Mouse (Mus musculus) CD4-positive, CD25-positive, alpha-beta regulatory T cell, adult 4 months (primary cell): ENCODE results near the gene Tmem171. TPM values are rescaled to one million over a fixed set of nuclear protein-coding genes. Genes with fewer than 3 reads are reported as not detected.

Experiments
- ATAC-seq: one replicate; pipeline ENCODE4 v1.8.0; 2017
- polyA plus RNA-seq, 2 experiments: library from polyadenylated mRNA; unstranded; fragments of 100-300 nt; shearing (Covaris generic); gene quantifications; one replicate each; pipeline ENCODE4 v1.2.1; 2017

Gene Tmem171
- polyA plus RNA-seq, 2 experiments from 2014 or later, result not detected

DNA sequence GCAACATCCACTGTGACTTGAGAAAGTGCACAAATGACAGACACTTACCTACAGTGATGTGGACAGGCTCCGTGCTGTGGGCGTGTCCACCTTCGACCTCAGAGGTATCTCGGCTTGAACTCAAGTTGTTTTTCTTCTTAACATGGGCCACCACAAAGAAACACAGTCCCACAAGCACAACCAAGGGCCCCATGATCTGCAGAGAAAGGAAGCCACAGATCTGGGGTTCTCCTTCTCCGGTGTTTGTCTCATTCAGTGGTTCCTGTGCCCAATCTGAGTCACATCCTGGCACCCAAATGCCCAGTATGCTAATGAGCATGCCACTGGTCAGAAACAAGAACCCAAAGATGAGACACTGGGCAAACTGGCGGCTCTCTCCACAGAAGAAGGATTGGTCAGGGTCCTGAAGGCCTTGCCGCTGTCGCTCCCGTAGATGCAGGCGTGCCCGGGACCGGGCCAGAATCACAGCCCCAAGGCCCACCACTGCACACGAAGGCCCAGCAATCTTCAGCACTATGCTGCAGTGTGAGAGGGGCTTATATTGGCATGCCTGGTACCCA is 2.6 kb downstream of the Tmem171 start:
- ATAC-seq, result peak; percentile 23

DNA sequence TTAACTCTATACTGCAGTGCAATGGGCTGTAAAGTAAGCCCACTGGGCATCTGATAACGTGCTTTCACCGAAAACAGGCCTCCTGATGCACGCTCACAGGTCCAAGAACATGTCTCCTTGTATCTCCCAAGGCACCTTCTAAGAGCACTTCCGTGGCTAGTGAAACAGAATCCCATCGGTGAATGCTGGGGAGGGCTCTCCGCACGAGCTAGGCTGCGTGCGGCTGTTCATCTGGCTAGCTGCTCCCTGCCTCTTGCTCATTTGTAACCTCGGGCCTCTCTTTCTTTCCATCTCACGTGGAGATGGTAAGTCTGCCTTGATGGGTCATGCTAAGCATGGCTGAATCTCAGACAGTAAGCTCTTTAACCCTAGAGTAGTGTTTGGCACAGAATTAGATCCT is 3.7 kb downstream of the Tmem171 start:
- no peak for ATAC-seq

DNA sequence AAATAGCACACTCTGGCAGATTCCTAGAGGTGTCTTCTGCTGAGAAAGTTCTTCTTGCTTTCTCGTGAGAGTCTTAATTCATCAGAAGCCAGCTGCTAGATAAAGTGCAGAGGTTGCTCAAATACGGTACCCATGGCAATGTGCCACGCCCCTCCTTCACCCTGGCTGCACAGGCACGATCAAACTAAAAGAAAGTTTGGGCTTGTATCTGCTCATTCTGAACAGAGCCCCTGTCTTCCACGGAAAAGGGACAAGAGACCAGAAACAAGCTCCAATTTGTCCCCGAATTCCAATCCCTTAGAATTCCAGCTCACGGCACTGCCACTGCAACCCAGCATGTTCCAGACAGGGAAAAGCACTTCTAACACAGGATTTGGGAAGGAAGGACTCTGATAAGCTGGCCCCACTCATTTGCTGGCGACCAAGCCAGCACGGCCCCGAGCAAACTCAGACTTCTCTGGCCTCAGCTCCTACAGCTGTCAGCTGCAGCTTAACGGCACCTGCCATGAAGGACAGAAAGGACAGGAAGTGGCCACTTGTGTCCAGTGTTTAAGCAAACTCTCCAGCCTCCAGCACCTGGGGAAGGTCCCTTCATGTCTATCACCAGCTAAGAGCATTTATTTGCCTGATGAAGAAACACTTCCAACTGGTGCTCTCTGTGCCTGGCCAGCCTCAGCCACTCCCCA is 4.9 kb downstream of the Tmem171 start:
- no peak for ATAC-seq

DNA sequence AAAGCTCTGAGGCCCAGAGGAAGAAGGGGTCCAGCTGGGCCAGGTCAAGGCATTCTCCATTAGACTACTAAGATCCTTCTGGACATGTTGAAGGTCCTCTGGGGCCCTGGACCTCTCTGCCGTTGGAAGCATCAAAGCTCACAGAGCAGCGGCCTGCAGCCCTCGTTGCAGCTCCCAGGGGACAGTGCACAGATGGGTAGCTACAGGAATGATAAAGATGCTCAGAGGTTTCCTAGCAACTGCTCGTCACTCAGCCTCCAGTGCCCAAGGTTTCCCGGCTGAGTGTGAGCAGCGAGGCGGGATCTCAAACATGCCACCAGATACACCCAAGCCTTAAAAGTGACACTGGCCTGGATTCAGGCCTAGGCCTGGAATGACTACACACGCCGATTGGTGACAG is 6.7 kb downstream of the Tmem171 start:
- ATAC-seq, result no peak

DNA sequence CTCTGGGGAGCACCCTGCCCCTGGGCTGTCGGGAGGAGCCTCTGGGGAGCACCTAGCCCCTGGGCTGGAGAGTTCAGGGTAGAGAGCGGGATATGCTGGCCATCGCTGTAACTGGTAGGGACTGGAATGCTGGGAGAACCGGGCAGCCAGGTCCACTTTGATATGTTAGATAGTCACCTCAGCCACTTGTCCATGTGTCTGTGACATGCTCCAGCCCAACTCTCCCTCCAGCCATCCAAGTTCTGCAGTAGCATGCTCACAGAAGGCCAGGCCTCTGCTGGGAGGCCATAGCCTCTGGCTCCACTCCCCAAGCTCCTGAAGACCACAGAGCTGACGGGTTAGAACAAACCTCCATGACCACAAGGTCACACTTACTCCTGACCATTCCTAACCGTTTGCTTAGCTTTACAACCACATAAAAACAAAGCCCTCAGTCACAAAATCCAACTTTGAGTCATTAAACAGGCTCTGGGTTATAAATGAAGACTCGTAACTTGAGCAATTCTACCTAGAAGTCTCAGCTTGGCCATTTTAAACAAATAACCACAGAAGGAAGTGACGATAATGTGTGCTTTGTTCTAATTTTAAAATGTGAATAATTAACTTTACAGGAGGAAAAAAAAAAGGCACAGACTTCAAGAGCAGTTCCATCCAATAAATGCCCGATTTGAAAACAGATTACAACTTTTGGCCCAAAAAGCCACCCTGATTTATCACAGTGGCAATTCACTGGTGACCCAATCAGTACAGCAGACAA is 10.3 kb downstream of the Tmem171 start:
- no peak for ATAC-seq

DNA sequence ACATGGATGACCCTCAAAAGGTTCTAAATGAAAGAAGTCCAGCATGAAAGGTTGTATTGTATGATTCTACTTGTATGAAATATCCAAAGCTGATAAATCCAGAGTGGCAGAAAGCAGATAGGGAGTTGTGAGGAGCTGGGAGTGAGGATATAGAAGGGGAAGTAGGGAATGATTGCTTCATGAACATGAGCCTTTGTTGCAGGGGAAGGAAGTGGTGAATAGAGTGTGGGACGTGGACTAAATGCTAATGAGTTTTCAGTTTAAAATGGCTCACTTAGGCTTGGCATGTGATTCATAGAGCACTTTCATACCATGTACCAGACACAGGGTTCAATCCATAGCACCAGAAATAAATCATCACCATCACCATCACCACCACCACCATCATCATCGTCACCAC is 11.2 kb downstream of the Tmem171 start:
- ATAC-seq, result no peak

DNA sequence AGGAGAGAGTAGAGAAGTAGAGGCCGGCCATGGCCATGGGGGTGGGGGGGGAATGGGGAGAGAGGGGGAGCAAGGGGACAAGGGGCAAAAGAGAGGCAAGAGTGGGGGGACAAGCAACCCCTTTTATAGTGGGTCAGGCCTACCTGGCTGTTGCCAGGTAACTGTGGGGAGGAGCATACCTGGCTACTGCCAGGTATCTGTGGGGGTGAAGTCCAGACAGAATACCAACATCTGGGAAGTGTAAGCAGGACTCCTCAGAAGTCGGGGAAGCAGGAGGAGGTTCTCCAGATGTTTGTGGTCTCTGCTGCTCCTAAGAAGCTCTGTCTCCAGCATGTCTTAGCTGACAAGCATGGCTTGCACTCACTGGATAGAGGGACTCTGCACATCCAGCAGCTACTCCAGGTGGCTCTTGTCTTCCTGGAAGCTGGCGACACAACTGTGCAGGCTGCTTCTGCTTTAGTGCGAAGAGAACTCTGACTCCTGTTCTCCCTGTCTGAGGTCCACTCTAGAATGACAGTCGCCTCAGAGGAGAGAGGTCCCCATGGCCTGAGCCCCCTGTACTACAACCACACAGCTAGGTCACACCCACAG is 14.1 kb downstream of the Tmem171 start:
- ATAC-seq, result no peak

DNA sequence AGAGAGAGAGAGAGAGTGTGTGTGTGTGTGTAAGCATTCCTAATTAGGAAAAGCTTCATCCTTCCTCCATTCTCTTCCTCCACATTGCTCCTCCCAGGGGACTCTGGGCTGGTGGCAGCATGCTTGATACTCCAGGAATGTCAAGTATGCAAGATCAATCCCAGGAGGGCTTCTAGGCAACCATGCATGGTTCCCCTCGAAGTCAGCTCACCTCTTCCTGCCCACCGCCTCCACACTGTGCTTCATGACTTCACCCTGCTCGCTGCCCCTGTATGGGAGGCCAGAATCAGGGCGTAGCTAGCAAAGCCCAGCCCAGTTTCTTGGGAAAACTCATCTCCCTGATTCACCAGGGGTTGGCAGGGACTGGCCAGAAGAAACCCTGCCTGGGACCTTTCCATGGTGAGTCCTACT is 15.0 kb downstream of the Tmem171 start:
- no peak for ATAC-seq

DNA sequence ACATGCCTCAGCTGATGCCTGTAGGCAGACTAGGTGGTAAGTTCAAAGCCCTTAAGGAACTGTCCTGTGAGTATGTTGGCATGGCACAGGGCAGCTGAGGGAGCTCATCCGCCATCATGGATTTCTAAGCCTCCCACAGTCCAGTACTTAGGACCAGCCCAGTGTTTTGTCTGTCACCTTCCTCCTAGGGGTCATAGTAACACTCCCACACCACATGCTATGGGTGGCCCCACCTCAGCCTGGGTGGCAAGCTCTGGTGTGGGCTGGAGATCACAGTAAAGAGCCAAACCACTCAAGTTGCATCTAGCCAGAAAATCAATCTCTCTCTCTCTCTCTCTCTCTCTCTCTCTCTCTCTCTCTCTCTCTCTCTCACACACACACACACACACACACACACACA is 15.4 kb downstream of the Tmem171 start:
- ATAC-seq, result no peak

DNA sequence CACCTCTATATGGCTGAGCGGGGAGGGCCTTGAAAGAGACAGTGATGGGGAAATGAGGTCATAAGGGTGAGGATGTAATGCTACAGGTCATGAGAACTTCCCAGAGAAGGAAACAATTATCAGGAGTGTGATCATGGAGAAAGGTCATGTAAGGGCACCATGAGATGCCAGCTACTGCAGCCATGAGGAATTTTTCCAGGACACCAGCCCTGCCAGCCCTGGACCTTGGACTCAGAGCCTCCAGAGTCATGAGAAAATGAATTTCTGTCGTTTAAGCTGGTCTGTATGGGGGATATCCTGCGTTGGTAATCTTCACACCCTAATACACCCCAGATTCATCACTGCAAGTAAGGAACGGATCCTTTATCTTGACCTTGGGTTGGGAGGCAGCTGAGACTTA is 20.7 kb downstream of the Tmem171 start:
- no peak for ATAC-seq

DNA sequence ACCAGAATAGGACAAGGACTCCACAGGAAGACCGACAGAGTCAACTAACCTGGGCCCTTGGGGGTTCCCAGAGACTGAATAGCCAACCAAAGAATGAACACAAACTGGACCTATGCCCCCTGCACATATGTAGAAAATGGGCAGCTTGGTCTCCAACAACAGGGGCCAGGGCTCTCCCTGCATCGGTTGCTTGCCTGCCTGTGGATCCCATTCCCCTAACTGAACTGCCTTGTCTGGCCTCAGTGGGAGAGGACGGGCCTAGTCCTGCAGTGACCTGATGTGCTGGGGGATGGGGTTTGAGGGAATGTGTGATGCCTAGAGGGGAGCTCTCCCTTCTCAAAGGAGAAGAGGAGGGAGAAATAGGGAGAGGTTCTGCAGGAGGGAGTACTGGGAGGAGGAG is 25.3 kb downstream of the Tmem171 start:
- no peak for ATAC-seq

DNA sequence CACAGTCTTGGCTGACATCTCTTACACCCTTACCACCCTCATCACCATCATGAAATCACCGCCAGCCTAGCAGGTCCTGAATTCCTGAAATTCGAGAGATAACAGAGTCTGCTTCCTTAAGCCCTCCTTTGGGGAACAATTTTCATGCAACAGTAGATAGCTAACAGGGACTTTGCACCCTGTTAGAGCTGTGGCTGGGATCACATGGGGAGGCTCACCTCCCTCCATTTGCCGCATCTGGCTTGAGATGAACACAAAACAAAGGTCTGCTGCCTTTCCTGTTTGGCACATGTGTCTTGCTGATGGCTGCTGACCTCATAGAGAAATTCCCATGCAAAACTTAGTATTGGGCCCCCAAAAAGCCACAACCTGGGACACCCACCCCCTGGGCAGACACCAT is 27.3 kb downstream of the Tmem171 start:
- no peak for ATAC-seq

DNA sequence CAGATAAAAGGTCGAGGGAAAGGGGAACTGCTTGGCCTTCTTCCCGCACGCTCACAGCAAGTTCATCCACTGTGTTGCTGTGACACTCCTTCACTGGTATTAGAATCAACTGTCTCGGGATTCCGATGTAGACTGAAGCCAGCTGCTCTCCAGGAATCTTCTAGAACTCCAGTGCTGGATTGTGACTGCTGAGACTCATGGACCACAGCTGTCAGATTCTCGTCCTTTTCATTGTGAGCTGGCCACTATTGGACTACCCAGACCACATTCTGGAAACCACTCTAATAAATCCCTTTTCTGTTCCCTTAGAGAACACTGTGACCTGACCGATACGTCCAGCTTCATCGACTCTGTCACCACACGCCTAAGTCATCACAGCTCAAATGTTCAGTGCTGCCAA is 29.4 kb downstream of the Tmem171 start:
- no peak for ATAC-seq

DNA sequence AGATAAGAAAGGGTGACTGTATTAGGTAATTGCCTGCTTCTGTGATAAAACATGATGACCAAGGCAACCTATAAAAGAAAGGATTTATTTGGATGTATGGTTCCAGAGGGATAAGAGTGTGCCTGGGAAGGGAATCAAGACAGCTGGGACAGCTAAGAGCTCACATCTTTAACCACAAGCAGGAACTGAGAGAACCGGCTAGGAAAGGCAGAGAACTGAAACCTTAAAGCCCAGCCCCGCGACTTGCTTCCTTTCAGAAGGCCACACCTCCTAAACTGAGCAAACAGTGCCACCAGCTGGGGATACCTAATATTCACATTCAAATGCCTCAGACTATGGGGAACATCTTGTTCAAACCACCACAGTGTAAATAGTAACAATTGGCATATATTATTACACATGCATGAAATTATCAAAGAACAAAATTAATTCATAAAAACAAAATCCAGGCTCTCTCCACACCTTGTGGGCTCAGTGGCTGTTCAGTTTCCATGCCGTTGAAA is 32.4 kb downstream of the Tmem171 start:
- no peak for ATAC-seq

DNA sequence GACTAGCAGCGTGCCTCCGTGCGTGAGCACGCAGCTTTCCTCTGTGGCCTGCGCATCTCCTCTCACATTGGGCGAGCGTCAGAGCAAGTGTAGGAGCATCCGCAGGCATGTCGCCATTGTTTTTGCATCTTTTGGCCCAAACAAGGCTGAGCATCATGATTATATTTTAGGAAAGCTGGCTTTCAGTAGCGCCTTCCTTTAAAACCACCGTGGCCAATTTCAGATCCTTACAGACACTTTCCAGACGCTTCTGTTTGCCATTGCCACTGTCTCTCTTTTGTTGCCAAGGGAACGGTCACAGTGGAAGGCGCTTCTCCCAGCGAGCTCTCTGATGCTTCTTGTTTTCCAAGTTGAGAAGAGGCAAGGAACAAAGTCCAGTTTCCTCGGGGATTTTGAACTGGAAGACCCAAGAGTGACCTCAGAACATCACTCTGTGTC is 38.6 kb downstream of the Tmem171 start:
- ATAC-seq, result no peak

DNA sequence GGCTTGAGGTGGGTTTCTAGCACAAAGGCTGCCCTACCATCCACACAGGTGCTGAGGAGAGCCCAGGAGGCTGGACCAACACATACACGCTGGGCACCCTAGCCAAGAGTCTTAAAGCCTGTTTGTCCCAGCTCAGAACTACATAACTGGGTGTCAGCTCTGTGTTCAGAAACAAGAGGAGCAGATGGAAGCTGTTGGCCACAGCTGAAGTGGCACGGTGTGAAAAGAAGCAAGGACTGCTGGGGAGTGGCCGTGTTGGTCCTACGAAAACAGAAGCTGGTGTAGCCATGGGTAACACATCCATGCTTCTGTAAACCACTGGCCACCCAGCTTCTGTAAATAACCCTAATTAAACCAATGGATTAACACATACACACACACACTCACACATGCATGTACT is 39.3 kb downstream of the Tmem171 start:
- ATAC-seq, result no peak

DNA sequence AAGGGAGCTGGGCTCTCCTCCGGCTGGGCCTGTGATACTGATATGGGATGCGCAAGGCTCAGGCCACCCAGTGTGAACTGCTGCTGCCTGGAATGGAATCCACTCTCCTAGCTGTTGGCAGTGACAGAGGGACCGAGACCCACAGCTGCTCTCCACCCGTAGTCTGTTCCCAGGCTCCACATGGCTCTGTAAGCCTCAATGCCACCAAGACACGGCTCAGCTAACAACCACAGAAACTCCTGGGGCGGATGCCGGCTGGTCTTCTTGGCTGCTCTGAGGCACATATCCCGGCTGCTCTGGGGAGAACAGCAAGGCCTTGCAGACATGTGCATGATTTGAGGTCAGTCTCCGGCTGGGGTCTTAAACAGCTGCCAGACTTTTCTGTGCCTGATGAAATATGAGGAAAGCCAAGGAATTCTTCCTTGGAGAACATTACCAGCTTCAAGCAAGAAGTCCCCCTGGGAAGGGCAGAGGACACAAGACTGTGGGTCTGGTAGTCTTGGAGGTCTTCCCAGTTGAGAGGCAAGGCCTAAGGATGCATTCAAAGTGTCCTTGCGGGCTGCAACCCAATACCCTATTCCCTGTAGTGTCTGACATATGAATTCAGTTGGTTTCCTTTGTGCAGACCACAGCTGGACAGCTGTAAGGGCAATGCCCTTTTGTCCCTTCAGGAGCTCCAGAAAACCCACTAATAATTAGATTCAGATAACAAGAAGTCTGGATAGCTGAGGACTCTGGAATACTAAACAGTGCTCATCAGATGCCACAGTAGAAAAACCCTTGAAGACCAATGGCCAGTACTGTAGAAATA is 40.3 kb downstream of the Tmem171 start:
- no peak for ATAC-seq

DNA sequence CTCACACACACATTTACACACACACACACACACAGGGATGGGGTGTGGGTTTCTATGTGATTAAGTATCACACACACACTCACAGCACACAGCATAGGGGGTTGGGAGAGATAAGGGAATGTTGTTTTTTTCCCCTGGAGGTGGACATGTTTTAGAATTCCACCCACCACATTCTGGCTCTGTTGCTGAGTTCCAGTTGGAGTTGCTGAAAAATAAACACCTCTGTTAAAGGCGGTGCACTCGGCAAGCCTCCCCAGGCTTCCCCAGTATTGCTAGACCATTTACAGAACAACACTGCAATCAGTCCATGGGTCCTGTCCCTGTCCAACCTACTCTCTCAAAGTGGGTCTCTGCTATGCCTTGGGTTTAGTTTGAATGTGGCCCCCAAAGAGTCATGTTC is 42.4 kb downstream of the Tmem171 start:
- no peak for ATAC-seq

DNA sequence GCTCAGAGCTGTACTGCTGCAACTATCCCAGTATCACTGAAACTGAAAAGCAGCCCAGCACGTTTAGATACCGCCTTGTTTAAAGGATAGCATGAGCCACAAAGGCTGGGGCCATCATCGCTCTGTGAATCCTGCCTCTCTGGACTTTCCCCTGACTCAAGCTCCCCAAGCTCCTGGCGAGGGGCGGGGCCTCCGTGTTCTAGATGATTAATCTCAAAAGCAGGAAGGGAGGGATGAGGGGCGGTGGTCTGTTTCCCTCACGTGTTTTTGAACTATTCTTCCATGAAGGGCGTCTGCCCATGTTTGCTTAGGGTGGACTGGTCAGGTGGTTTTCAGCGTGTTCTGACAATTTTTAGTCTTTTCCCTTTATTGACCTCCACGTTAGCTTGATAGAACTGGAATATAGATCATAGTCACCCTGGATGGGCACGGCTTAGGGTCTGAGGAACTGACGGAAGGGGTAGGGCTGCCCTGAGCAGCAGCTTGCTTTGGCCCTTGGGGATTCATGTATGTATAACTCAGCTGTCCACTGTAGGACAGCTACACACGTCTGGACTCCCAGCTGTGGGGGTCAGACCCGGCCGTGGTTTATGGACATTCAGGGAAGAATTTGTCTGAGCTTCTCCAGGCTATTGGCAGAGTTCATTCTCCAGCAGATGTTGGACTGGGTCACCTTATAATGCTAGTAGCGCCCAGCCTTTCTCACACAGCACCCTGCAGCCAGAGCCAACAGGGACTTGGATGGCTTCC is 43.2 kb downstream of the Tmem171 start:
- ATAC-seq, result no peak

DNA sequence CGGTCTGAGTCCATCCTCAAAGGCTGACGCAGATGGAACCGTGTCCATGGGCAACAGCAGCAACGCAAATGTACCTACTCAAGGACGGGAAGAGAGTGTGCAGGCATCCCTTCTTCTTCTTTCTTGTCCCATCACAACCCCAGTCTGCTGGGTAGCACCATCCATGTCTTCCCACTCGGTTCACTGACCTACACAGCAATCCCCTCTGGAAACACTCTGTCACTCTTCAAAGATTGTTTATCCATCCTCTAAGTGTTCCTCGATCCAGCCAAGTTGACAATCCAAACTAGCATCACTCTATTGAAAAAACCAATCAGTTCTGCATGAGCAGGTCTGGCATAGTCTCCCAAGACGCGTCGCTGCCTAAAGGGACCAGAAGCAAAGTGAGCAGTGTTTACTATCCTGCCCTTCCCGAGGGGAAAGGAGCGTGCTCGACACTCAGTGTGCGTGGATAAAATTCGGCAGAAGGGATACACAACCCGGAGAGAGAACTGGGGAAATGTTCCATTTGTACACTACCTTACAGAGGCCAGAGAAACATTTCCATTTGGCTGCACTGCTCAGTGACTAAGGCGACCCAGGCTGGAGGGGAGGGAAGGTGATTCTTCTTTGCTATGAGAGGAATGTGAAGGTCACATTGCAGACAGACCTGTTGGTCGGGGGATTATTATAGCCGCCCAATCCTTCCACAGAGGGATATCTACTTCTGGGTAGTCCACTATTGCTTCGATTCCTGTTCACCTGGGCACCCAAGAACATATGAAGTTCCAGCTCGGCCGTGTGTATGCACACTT is 46.7 kb downstream of the Tmem171 start:
- ATAC-seq, result no peak
